Mouse (Mus musculus) heart, embryonic 11.5 days (tissue): Measurements from ENCODE around the gene Rbm44. TPM values are rescaled to one million over a fixed set of nuclear protein-coding genes. Genes with fewer than 3 reads are reported as not detected.
A peak's percentile ranks its signal among the peaks of the same experiment; 100 is the strongest.

Experiments used
- ATAC-seq: fragments of 200-750 bp; cut with Nextera tagmentation; replicated peaks from 2 replicates; pipeline ENCODE4 v1.8.0; 2017; ENCODE audit warnings: moderate library complexity; ENCODE audit not compliant: insufficient number of reproducible peaks, low FRiP score, low TSS enrichment
- H3K27ac ChIP-seq: fragments of 300-500 bp; sonication (generic); 2 replicates; pipeline ENCODE4 v1.5.1; 2014; ENCODE audit warnings: mild to moderate bottlenecking, low read depth, low read length
- H3K27me3 ChIP-seq: fragments of 300-500 bp; sonication (generic); 2 replicates; pipeline ENCODE4 v1.6.1; 2014; ENCODE audit warnings: mild to moderate bottlenecking, low read length, mixed read lengths; ENCODE audit not compliant: control insufficient read depth, insufficient read depth
- H3K36me3 ChIP-seq: fragments of 300-500 bp; sonication (generic); 2 replicates; pipeline ENCODE4 v1.6.1; 2014; ENCODE audit warnings: mild to moderate bottlenecking, low read length, moderate library complexity, mixed read lengths; ENCODE audit not compliant: control insufficient read depth, insufficient read depth
- H3K4me1 ChIP-seq: fragments of 300-500 bp; sonication (generic); 2 replicates; pipeline ENCODE4 v1.6.1; 2014; ENCODE audit warnings: low read length; ENCODE audit not compliant: control insufficient read depth, insufficient read depth
- H3K4me2 ChIP-seq: fragments of 300-500 bp; sonication (generic); 2 replicates; pipeline ENCODE4 v1.6.1; 2014; ENCODE audit warnings: mild to moderate bottlenecking, moderate library complexity
- H3K4me3 ChIP-seq: fragments of 300-500 bp; sonication (generic); 2 replicates; pipeline ENCODE4 v1.5.1; 2014; ENCODE audit warnings: low read depth, low read length
- H3K9ac ChIP-seq: fragments of 300-500 bp; sonication (generic); 2 replicates; pipeline ENCODE4 v1.6.1; 2014; ENCODE audit warnings: mild to moderate bottlenecking, low read depth, low read length, moderate library complexity
- H3K9me3 ChIP-seq: fragments of 300-500 bp; sonication (generic); replicated peaks from 2 replicates; pipeline ENCODE4 v1.6.1; 2016; ENCODE audit warnings: low read length; ENCODE audit not compliant: control insufficient read depth
- WGBS: fragments of 180-500 bp; shearing (Covaris S2); extraction: QIAGEN DNeasy Blood & Tissue Kit; methylation state at CpG from one replicate; pipeline ENCODE4 v1.1.7; 2014; ENCODE audit not compliant: insufficient replicate concordance; 5-methylcytosine and 5-hydroxymethylcytosine counted together
- polyA plus RNA-seq: library from polyadenylated mRNA; unstranded; fragments of >200 nt; fragmentation: Nextera tagmentation; extraction: Ambion mirVana; gene quantifications from 2 replicates; pipeline ENCODE4 v1.2.1, GENCODE M21; 2014

Rbm44 gene
- 1.9 and 2.4 TPM in 2 replicates for polyA plus RNA-seq

DNA sequence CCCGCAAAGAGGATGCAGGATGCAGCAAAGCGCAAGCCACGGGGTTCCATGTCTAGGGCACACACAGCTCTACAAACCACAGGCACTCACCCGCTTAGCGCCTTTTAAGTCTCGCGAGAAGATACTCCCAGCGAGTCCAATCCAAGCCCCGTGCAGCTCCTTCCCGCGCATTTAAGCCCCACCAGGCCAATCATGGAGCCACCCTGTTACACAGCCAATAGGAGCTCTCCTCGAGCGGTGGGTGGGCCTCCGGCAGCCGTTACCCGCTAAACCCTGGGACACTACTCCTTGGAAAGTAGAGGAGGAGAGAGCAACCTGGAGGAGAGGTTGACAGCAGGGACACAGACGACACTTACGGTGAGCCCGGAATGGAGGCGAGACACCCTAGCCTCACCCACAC is at the start of gene Rbm44:
Gene Rbm44 (plus strand): TSS at position 277 of the 400 bp plus-strand sequence.
- ATAC-seq: peak; percentile 42; the same call in 1 of the 2 replicates
- WGBS: 49% methylated on average over 20 of the region's 20 CpGs
- H3K9ac ChIP-seq: no peak within 1 kb of the TSS
- H3K4me2 ChIP-seq: peak within 1 kb of the TSS; percentile 14
- no peaks in the 10 kb centered on the region for H3K27me3 ChIP-seq
- H3K27ac ChIP-seq: no peak within 1 kb of the TSS
- H3K36me3 ChIP-seq: no peaks in the 10 kb centered on the region
- H3K4me3 ChIP-seq: peak within 1 kb of the TSS; percentile 1; the same call in 1 of the 2 replicates
- H3K9me3 ChIP-seq: no peaks in the 10 kb centered on the region
- H3K4me1 ChIP-seq: no peaks in the 10 kb centered on the region

DNA sequence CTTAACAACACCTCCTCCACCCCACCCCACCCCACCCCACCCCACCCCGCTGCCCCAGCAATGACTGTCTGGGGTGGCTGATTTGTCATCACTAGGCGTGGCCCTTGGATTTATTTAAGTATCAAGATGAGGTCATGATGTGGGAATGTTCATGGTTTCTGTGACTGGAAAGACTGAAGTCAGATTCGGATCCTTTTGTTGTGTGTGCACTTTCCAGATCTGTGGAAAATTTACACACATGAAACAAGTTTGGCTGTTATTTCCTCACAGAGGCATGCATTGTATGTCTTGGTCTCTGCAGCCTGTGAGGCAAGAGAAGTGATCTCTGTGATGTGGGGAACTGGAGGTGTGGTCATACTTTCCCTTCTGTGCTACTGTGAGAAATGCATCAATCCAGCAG is 49.6 kb upstream of the Rbm44 start:
- H3K9me3 ChIP-seq: no peaks in the 10 kb centered on the region
- ATAC-seq: no peak
- 65% methylated on average over 3 of the region's 3 CpGs for WGBS
- H3K36me3 ChIP-seq: peaks cover 3% of the 10 kb centered on the region
- no peak overlapping the region for H3K4me3 ChIP-seq
- peaks cover 36% of the 10 kb centered on the region for H3K4me1 ChIP-seq
- no peak overlapping the region for H3K4me2 ChIP-seq
- H3K27ac ChIP-seq: 0 out of 2 replicates have a peak overlapping the region, but pooled peaks have one; percentile 1
- H3K27me3 ChIP-seq: no peaks in the 10 kb centered on the region
- H3K9ac ChIP-seq: no peak overlapping the region

DNA sequence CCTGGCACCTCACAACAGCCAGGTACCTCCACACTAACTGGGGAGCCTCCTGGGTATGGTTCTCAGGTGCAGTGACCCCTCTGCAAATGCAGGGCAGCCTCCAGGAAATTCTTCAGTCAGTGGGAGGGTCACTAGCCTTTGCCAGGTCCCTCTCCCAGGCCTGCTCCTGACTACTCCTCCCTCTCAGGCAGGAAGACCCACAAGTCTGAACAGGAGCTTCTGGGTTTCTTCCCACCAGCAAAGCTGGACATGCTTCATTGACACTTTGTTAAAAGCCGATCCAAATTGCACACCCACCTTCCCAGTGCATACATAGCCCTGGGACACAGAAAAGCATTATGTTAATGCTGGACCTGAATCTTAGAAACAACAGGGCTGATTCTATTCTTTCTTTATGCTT is 49.0 kb upstream of the Rbm44 start:
- ATAC-seq: no peak
- Histone ChIP-seq H3K4me1 (peaks cover 33% of the 10 kb centered on the region), H3K27ac (peak overlapping the region; percentile 1; the same call in 1 of the 2 replicates), H3K4me2 (no peak overlapping the region), H3K9ac (no peak overlapping the region), H3K9me3 (no peaks in the 10 kb centered on the region), H3K36me3 (peaks cover 3% of the 10 kb centered on the region), H3K4me3 (no peak overlapping the region), H3K27me3 (no peaks in the 10 kb centered on the region)
- WGBS: 62% methylated on average over 1 of the region's 1 CpGs

DNA sequence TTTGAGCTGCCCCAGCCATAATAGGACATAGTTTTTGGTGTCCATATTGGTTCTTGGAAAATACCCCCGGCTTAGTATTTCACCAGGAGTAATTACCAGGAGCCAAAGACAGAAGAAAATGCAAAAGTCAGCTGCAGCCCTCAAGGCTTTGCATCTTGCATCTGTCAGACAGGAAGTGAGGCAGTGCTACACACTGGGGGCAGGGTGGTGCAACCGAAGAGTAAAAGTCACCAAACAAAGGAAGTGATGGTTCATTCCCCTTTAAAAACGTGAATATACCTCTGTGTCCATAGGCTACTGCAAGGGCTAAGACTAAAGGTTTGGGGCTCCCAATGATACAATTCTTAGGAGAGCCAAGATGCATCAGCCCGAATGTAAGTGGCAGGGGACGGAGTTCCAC is 48.4 kb upstream of the Rbm44 start:
- ATAC-seq: no peak
- no peaks in the 10 kb centered on the region for H3K27me3 ChIP-seq
- no peak overlapping the region for H3K4me2 ChIP-seq
- no peak overlapping the region for H3K27ac ChIP-seq
- H3K36me3 ChIP-seq: peaks cover 9% of the 10 kb centered on the region
- WGBS: 68% methylated on average over 5 of the region's 5 CpGs
- H3K4me1 ChIP-seq: peaks cover 31% of the 10 kb centered on the region
- no peak overlapping the region for H3K9ac ChIP-seq
- no peak overlapping the region for H3K4me3 ChIP-seq
- no peaks in the 10 kb centered on the region for H3K9me3 ChIP-seq

DNA sequence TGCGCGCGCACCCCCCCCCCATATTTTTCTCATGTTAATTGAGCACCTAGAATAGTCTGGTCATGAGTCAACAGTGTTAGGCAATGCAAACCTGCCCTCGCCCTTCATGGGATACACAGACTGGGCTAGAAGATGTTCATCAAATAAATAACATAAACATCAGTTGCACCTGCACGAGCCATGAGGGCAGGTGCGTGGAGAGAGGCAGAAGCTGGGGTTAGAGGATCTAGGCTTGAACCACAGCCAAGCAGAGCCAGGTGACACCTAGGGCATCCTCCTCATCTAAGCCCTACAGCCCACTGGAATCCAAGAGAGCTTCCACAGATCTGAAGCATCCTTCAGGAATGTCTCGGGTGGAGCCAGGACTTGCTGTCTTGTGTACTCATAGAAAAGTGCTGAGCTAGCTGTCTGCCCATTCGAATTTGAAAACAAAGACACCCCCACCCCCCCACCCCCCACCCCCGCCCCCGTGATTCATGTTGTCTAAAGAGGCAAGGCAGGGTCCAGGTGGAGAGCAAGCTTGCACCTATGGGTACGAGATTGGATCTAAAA is 47.5 kb upstream of the Rbm44 start:
- Histone ChIP-seq H3K9me3 (no peaks in the 10 kb centered on the region), H3K27ac (no peak overlapping the region), H3K4me2 (no peak overlapping the region), H3K27me3 (no peaks in the 10 kb centered on the region), H3K4me1 (peaks cover 22% of the 10 kb centered on the region), H3K4me3 (no peak overlapping the region), H3K36me3 (peaks cover 10% of the 10 kb centered on the region), H3K9ac (no peak overlapping the region)
- 85% methylated on average over 11 of the region's 11 CpGs for WGBS
- no peak for ATAC-seq

DNA sequence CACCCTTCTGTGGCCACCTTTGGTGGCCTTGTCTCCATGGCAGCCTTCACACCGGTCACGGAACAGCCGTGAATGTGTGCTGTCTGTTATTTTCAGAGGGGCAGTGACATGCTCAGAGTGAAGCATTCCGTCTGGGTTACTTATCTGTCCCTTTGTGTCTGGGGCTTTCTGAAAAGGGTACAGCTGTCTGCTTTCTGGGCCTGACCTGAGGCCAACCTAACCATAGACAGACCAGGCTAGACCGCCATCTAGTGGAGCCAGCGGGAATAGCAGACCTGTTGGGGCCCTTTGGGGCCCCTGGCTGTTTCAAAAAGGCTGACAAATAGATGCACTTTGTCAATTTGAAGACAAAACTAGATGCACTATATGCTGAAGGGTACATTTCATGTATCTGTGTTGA is 46.0 kb upstream of the Rbm44 start:
- WGBS: 7% methylated on average over 6 of the region's 6 CpGs
- ATAC-seq: peak; percentile 67; the same call in 1 of the 2 replicates
- peaks cover 17% of the 10 kb centered on the region for H3K36me3 ChIP-seq
- H3K4me3 ChIP-seq: no peak overlapping the region
- no peaks in the 10 kb centered on the region for H3K9me3 ChIP-seq
- H3K9ac ChIP-seq: no peak overlapping the region
- peaks cover 21% of the 10 kb centered on the region for H3K4me1 ChIP-seq
- no peaks in the 10 kb centered on the region for H3K27me3 ChIP-seq
- no peak overlapping the region for H3K4me2 ChIP-seq
- H3K27ac ChIP-seq: peak overlapping the region; percentile 65

DNA sequence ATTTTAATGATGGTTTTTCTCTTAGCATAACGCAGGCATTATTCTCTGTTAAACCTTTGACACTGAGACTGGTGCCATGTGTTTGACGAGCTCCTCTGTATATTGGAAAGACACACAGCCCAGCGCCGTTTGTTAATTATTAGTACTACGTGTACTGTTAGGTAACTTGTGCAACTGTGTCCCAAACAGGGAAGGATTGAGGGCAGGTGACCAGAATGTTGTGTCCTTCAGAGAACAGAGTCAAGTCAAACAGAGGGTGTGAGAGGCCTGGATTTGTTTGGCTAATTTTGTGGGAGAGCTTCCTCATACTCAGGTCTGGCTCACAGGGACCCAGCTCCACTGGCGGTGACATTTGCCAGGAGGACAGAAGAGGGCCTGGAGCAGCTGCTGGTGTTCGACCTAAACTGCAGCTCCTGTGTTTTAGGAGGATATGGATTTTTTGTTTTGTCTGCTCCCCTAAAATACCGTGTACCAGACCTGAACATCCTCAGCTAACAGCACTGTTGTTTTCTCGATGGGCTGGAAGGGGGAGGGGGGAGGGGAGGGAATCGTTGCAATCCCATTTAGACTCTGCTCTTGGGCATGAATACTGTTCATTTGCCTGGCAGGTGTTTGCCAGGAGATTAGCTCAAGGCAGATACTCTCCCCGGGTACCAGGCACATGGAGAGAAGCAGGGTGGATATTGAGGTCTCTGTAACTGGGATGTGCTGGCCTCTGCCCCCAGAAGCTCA is 43.0 kb upstream of the Rbm44 start:
- no peaks in the 10 kb centered on the region for H3K9me3 ChIP-seq
- H3K4me2 ChIP-seq: no peak overlapping the region
- no peak overlapping the region for H3K4me3 ChIP-seq
- no peak overlapping the region for H3K9ac ChIP-seq
- peaks cover 11% of the 10 kb centered on the region for H3K4me1 ChIP-seq
- H3K27ac ChIP-seq: no peak overlapping the region
- H3K36me3 ChIP-seq: peaks cover 27% of the 10 kb centered on the region
- WGBS: 78% methylated on average over 11 of the region's 11 CpGs
- no peak for ATAC-seq
- H3K27me3 ChIP-seq: no peaks in the 10 kb centered on the region

DNA sequence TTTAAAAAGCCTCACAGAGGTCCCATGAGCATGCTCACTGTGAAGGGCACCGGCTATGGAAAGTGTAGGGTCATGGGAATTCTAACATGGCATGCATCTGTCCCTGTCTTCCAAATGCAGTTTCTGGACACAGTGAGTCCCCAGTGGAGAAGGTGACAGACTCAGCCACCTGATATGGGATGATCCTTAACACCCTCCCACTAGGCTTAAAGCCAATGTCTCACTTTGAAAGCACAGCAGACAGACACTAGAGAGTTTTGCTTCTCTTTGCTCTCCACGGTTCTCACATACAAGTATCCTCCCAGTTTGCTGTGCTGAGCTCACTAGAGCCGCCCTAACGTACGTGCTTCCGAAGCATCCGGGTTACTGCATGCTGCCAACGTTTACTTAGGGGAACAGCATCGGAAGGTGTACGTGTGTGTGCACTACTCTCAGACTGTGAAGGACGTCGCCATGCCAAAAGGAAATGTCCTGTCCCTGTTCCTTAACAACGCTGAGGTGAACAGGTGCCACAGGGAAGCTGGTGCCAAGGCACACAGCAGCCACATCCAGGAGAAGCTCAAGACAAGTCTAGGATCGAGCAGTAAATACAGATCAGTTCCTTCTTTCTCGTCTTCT is 41.4 kb upstream of the Rbm44 start:
- no peaks in the 10 kb centered on the region for H3K9me3 ChIP-seq
- H3K4me3 ChIP-seq: no peak overlapping the region
- 89% methylated on average over 15 of the region's 15 CpGs for WGBS
- H3K27ac ChIP-seq: no peak overlapping the region
- peaks cover 14% of the 10 kb centered on the region for H3K4me1 ChIP-seq
- no peak overlapping the region for H3K4me2 ChIP-seq
- H3K27me3 ChIP-seq: no peaks in the 10 kb centered on the region
- no peak for ATAC-seq
- no peak overlapping the region for H3K9ac ChIP-seq
- peaks cover 29% of the 10 kb centered on the region for H3K36me3 ChIP-seq
